Mouse (Mus musculus): ENCODE data around the gene Map2k4. TPM values are rescaled to one million over a fixed set of nuclear protein-coding genes. Genes with fewer than 3 reads are reported as not detected.

The Map2k4 gene
- polyA plus RNA-seq (2012; rRNA removed): 16.0 and 17.8 TPM in 2 replicates

GRCm38 (mm10) chr11:65788154-65788553, at the start of gene Map2k4:
Gene Map2k4 (minus strand): TSS chr11:65788297.

DNA sequence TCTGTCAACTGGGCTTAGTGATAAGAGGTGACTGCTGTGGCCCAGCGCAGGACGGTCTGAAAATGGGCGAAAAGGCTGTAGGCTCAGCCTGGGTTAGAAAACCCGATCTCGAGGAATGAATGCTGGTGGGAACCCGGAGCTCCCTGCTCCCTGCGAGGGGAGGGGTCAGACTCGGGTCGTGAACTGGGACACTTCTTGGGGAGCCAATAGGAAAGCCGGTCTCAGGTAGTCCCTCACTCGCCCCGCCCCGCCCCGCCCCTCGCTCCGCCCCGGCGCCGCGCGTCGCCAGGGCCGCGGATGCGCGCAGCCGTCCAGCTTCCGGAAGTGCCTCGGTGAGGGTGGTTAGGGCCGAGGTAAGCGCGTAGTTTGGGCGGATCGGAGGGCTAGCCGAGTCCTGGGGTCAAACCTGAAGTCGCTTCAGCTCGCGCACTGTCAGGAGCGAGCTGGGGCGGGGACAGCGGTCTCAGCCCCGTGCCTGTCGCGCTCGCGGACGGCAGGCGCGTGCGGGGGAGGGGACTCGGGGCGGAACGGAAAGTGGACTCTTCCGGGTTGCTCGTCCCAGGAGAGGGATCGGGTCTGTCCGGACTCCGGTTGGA, 18.9 kb upstream of the Map2k4 start, which contains the start of gene Zkscan6:
Gene Zkscan6, plus strand, starts transcription at position 267 of the 596 bp plus-strand sequence.

Other genes with a start within 250 kb of the Map2k4 start
- 2.5 and 2.8 TPM in 2 replicates for gene Zkscan6, start 18.9 kb upstream of the Map2k4 start, polyA plus RNA-seq (2012; rRNA removed)

All from liver, embryonic 14 days (tissue).